Mouse (Mus musculus) CH12.LX (cell line): ENCODE results near the gene Mgarp. TPM values are rescaled to one million over a fixed set of nuclear protein-coding genes. Genes with fewer than 3 reads are reported as not detected.

ENCODE experiments used
- DNase-seq: peaks from one replicate; pipeline ENCODE4 v3.0.0-alpha.2; 2013; ENCODE audit errors: extremely low read depth
- H3K27ac ChIP-seq: 2 replicates; pipeline ENCODE4 v1.5.1; 2012; ENCODE audit warnings: low read depth, mild to moderate bottlenecking, control low read depth, moderate library complexity; ENCODE audit not compliant: insufficient read depth
- H3K27me3 ChIP-seq: replicated peaks from 2 replicates; pipeline ENCODE3; 2012; ENCODE audit warnings: inconsistent platforms
- H3K36me3 ChIP-seq, 2 experiments: replicated peaks in 1 of 2; 2 replicates each; pipeline versions ENCODE3 to v1.6.1; 2012; ENCODE audit warnings: inconsistent platforms in 1 of 2, low read length in 1 of 2, mild to moderate bottlenecking in 1 of 2, mixed read lengths in 1 of 2, moderate library complexity in 1 of 2; ENCODE audit not compliant: control insufficient read depth in 1 of 2, insufficient read depth in 1 of 2
- H3K4me1 ChIP-seq, 2 experiments: 2 replicates each; pipeline ENCODE4 v1.6.1; 2012; ENCODE audit warnings: inconsistent platforms in 1 of 2, moderate library complexity in 1 of 2; ENCODE audit not compliant: insufficient read depth in 2 of 2, control insufficient read depth in 1 of 2
- H3K4me2 ChIP-seq: 2 replicates; pipeline ENCODE4 v1.6.1; 2012; ENCODE audit warnings: low read depth, mild to moderate bottlenecking, control low read depth; ENCODE audit not compliant: poor library complexity, insufficient read depth, severe bottlenecking
- H3K4me3 ChIP-seq, 3 experiments: fragments of 150-350 bp in 1 of 3; sonication (generic) in 1 of 3; replicated peaks in 1 of 3; 2 replicates each; pipeline versions ENCODE3 to v1.5.1; 2011 to 2012; ENCODE audit warnings: low read depth in 2 of 3, low read length in 2 of 3, mild to moderate bottlenecking in 2 of 3, moderate library complexity in 2 of 3, control low read depth in 1 of 3, improper control_type of control experiment in 1 of 3, inconsistent platforms in 1 of 3, mixed read lengths in 1 of 3; ENCODE audit not compliant: poor library complexity in 1 of 3
- H3K79me2 ChIP-seq: replicated peaks from 2 replicates; pipeline ENCODE4 v1.6.1; 2012; ENCODE audit warnings: mild to moderate bottlenecking, moderate library complexity; ENCODE audit not compliant: control insufficient read depth, poor library complexity, insufficient read depth, severe bottlenecking; ENCODE audit errors: extremely low read depth
- H3K9ac ChIP-seq: 2 replicates; pipeline ENCODE4 v1.6.1; 2012; ENCODE audit warnings: low read depth, mild to moderate bottlenecking, control low read depth, moderate library complexity; ENCODE audit not compliant: insufficient read depth
- H3K9me3 ChIP-seq: replicated peaks from 2 replicates; pipeline ENCODE3; 2012; ENCODE audit warnings: low read length, inconsistent platforms, mixed read lengths
- BHLHE40 ChIP-seq: IDR thresholded peaks from 2 replicates; pipeline ENCODE4 v1.6.1; 2011; ENCODE audit warnings: mild to moderate bottlenecking, low read depth, low read length, improper control_type of control experiment
- CHD1 ChIP-seq: IDR thresholded peaks from 2 replicates; pipeline ENCODE4 v1.6.1; 2012; ENCODE audit warnings: low read depth, low read length, improper control_type of control experiment, inconsistent platforms
- CHD2 ChIP-seq: IDR thresholded peaks from 2 replicates; pipeline ENCODE4 v1.6.1; 2011; ENCODE audit warnings: low read length, improper control_type of control experiment
- CTCF ChIP-seq, 2 experiments: IDR thresholded peaks in 1 of 2; conservative IDR thresholded peaks in 1 of 2; 2 replicates each; pipeline ENCODE4 v1.5.1; 2011 to 2012; ENCODE audit warnings: low read depth in 2 of 2, low read length in 2 of 2, improper control_type of control experiment in 1 of 2, inconsistent platforms in 1 of 2, mild to moderate bottlenecking in 1 of 2, moderate library complexity in 1 of 2
- E2F4 ChIP-seq: IDR thresholded peaks from 2 replicates; pipeline ENCODE4 v1.6.1; 2011; ENCODE audit warnings: low read depth, low read length, improper control_type of control experiment; ENCODE audit not compliant: insufficient replicate concordance
- ELF1 ChIP-seq: IDR thresholded peaks from 2 replicates; pipeline ENCODE4 v1.6.1; 2014; ENCODE audit warnings: low read depth, mild to moderate bottlenecking, inconsistent platforms, low read length, improper control_type of control experiment
- EP300 ChIP-seq: IDR thresholded peaks from 2 replicates; pipeline ENCODE4 v1.6.1; 2011; ENCODE audit warnings: low read length, improper control_type of control experiment
- ETS1 ChIP-seq: conservative IDR thresholded peaks from 2 replicates; pipeline ENCODE4 v1.6.1; 2012; ENCODE audit warnings: low read depth, mild to moderate bottlenecking, inconsistent platforms, low read length, improper control_type of control experiment, moderate library complexity
- GABPA ChIP-seq: IDR thresholded peaks from 2 replicates; pipeline ENCODE4 v1.6.1; 2012; ENCODE audit warnings: low read depth, low read length, improper control_type of control experiment, inconsistent platforms; ENCODE audit not compliant: insufficient replicate concordance
- HCFC1 ChIP-seq: IDR thresholded peaks from 2 replicates; pipeline ENCODE4 v1.6.1; 2012; ENCODE audit warnings: low read depth, mild to moderate bottlenecking, inconsistent platforms, low read length, improper control_type of control experiment
- IRF4 ChIP-seq: IDR thresholded peaks from 2 replicates; pipeline ENCODE4 v1.6.1; 2014; ENCODE audit warnings: low read depth, mild to moderate bottlenecking, inconsistent platforms, low read length, improper control_type of control experiment
- JUN ChIP-seq: IDR thresholded peaks from 2 replicates; pipeline ENCODE4 v1.6.1; 2011; ENCODE audit warnings: low read depth, mild to moderate bottlenecking, low read length, improper control_type of control experiment, moderate library complexity; ENCODE audit not compliant: insufficient read depth
- JUND ChIP-seq: conservative IDR thresholded peaks from 2 replicates; pipeline ENCODE4 v1.6.1; 2011; ENCODE audit warnings: low read depth, low read length, improper control_type of control experiment
- KAT2A ChIP-seq: IDR thresholded peaks from 2 replicates; pipeline ENCODE4 v1.6.1; 2012; ENCODE audit warnings: low read length, improper control_type of control experiment, inconsistent platforms; ENCODE audit not compliant: insufficient replicate concordance
- MAFK ChIP-seq: IDR thresholded peaks from 2 replicates; pipeline ENCODE4 v1.6.1; 2011; ENCODE audit warnings: low read length, improper control_type of control experiment; ENCODE audit not compliant: insufficient replicate concordance
- MAX ChIP-seq: IDR thresholded peaks from 2 replicates; pipeline ENCODE4 v1.6.1; 2011; ENCODE audit warnings: low read length, improper control_type of control experiment
- MAZ ChIP-seq: IDR thresholded peaks from 2 replicates; pipeline ENCODE4 v1.6.1; 2012; ENCODE audit warnings: low read depth, mild to moderate bottlenecking, inconsistent platforms, low read length, improper control_type of control experiment, moderate library complexity
- MEF2A ChIP-seq: IDR thresholded peaks from 2 replicates; pipeline ENCODE4 v1.6.1; 2014; ENCODE audit warnings: low read depth, mild to moderate bottlenecking, inconsistent platforms, low read length, improper control_type of control experiment, borderline replicate concordance
- MXI1 ChIP-seq: IDR thresholded peaks from 2 replicates; pipeline ENCODE4 v1.6.1; 2011; ENCODE audit warnings: mild to moderate bottlenecking, low read depth, low read length, improper control_type of control experiment
- MYC ChIP-seq: IDR thresholded peaks from 2 replicates; pipeline ENCODE4 v1.6.1; 2011; ENCODE audit warnings: low read depth, mild to moderate bottlenecking, improper control_type of control experiment, low read length
- NELFE ChIP-seq: IDR thresholded peaks from 2 replicates; pipeline ENCODE4 v1.6.1; 2011; ENCODE audit warnings: low read depth, low read length, improper control_type of control experiment
- NRF1 ChIP-seq: IDR thresholded peaks from 2 replicates; pipeline ENCODE4 v1.6.1; 2014; ENCODE audit warnings: low read depth, mild to moderate bottlenecking, inconsistent platforms, low read length, improper control_type of control experiment, moderate library complexity
- PAX5 ChIP-seq: IDR thresholded peaks from 2 replicates; pipeline ENCODE4 v1.6.1; 2012; ENCODE audit warnings: low read length, inconsistent platforms, mixed read lengths
- POLR2A ChIP-seq: IDR thresholded peaks from 2 replicates; pipeline ENCODE4 v1.6.1; 2011; ENCODE audit warnings: low read depth, mild to moderate bottlenecking, improper control_type of control experiment, low read length
- POLR2AphosphoS2 ChIP-seq: IDR thresholded peaks from 2 replicates; pipeline ENCODE4 v1.6.1; 2011; ENCODE audit warnings: low read depth, low read length, improper control_type of control experiment
- RAD21 ChIP-seq: IDR thresholded peaks from 2 replicates; pipeline ENCODE4 v1.6.1; 2011; ENCODE audit warnings: low read depth, mild to moderate bottlenecking, low read length, improper control_type of control experiment, moderate library complexity
- RCOR1 ChIP-seq: conservative IDR thresholded peaks from 2 replicates; pipeline ENCODE4 v1.6.1; 2012; ENCODE audit warnings: low read depth, mild to moderate bottlenecking, inconsistent platforms, low read length, improper control_type of control experiment
- SIN3A ChIP-seq: IDR thresholded peaks from 2 replicates; pipeline ENCODE4 v1.6.1; 2012; ENCODE audit warnings: low read length, improper control_type of control experiment, inconsistent platforms
- SMC3 ChIP-seq: IDR thresholded peaks from 2 replicates; pipeline ENCODE4 v1.6.1; 2011; ENCODE audit warnings: low read depth, low read length, improper control_type of control experiment
- TBP ChIP-seq: conservative IDR thresholded peaks from 2 replicates; pipeline ENCODE4 v1.6.1; 2011; ENCODE audit warnings: low read depth, low read length, improper control_type of control experiment
- TCF12 ChIP-seq: IDR thresholded peaks from 2 replicates; pipeline ENCODE4 v1.6.1; 2014; ENCODE audit warnings: low read depth, mild to moderate bottlenecking, inconsistent platforms, low read length, improper control_type of control experiment
- UBTF ChIP-seq: IDR thresholded peaks from 2 replicates; pipeline ENCODE4 v1.6.1; 2012; ENCODE audit warnings: low read depth, mild to moderate bottlenecking, inconsistent platforms, low read length, improper control_type of control experiment, moderate library complexity
- USF1 ChIP-seq: IDR thresholded peaks from 2 replicates; pipeline ENCODE4 v1.6.1; 2014; ENCODE audit warnings: low read depth, mild to moderate bottlenecking, inconsistent platforms, low read length, improper control_type of control experiment
- USF2 ChIP-seq: conservative IDR thresholded peaks from 2 replicates; pipeline ENCODE4 v1.6.1; 2011; ENCODE audit warnings: low read depth, low read length, improper control_type of control experiment
- ZC3H11A ChIP-seq: IDR thresholded peaks from 2 replicates; pipeline ENCODE4 v1.6.1; 2012; ENCODE audit warnings: low read depth, mild to moderate bottlenecking, inconsistent platforms, low read length, improper control_type of control experiment
- ZKSCAN1 ChIP-seq: IDR thresholded peaks from 2 replicates; pipeline ENCODE4 v1.6.1; 2012; ENCODE audit warnings: low read depth, inconsistent platforms, low read length, improper control_type of control experiment, borderline replicate concordance
- ZMIZ1 ChIP-seq: IDR thresholded peaks from 2 replicates; pipeline ENCODE4 v1.6.1; 2012; ENCODE audit warnings: low read depth, mild to moderate bottlenecking, inconsistent platforms, low read length, improper control_type of control experiment
- ZNF384 ChIP-seq: IDR thresholded peaks from 2 replicates; pipeline ENCODE4 v1.6.1; 2012; ENCODE audit warnings: low read depth, low read length, improper control_type of control experiment, inconsistent platforms
- dilution Hi-C: fragments of 300-500 bp; cut with MboI; formaldehyde crosslinking; loops from 2 replicates; pipeline ENCODE4 v1.14.3; 2020; ENCODE audit warnings: low sequenced_read_pairs; ENCODE audit not compliant: extremely low pct_unique_long_range_greater_than_20kb, extremely low pct_ligation_motif_present
- in situ Hi-C: fragments of 300-500 bp; cut with MboI; formaldehyde crosslinking; loops from 3 replicates; pipeline ENCODE4 v1.14.3; 2019; ENCODE audit warnings: low sequenced_read_pairs, low pct_ligation_motif_present, low pct_unique_long_range_greater_than_20kb, mixed read lengths
- polyA plus RNA-seq: library from polyadenylated mRNA; unstranded; fragments of >175 nt; gene quantifications from 2 replicates; pipeline ENCODE4 v1.2.1, GENCODE M21; 2012; ENCODE audit warnings: low read depth; ENCODE audit not compliant: insufficient read length
- total RNA-seq, 2 experiments: library from RNA; depleted of rRNA; stranded (reverse); fragments of 300-350 nt in 1 of 2; fragments of >200 nt in 1 of 2; gene quantifications; 2 replicates each; pipeline ENCODE4 v1.2.3; 2012 to 2014

Gene Mgarp
- total and polyA plus RNA-seq, 3 experiments = not detected

- H3K4me3 ChIP-seq = peak within 1 kb of the TSS; percentile 79 to 88 (median 87)
- H3K79me2 ChIP-seq = no peaks in the 10 kb centered on the region
- peaks cover 14 to 40% of the 10 kb centered on the region in 2 experiments for H3K36me3 ChIP-seq
- peaks cover 2 to 25% of the 10 kb centered on the region in 2 experiments; a peak in 3 of 4 replicates for H3K4me1 ChIP-seq
- H3K27ac ChIP-seq = peak within 1 kb of the TSS; percentile 10; the same call in 1 of the 2 replicates
- peak within 1 kb of the TSS; percentile 94 for H3K9ac ChIP-seq
- no peaks in the 10 kb centered on the region for H3K27me3 ChIP-seq
- peak; percentile 92 for DNase-seq
- dilution Hi-C loops (no loop called here), in situ Hi-C loops (no loop called here)
- TF ChIP-seq POLR2A (peak; percentile 97), GABPA (no peak), JUND (no peak), RAD21 (peak; percentile 58), USF1 (no peak), USF2 (no peak), MAZ (peak; percentile 63; the same call in 1 of the 2 replicates), TCF12 (peak; percentile 95), POLR2AphosphoS2 (peak; percentile 85), ZC3H11A (no peak), JUN (no peak), HCFC1 (peak; percentile 75), CTCF (conservative IDR thresholded peaks at IDR 0.05 in 1 of 2, IDR thresholded peaks at IDR 0.05 in 1 of 2; ENCODE audit: low read depth in 2 of 2, low read length in 2 of 2) (peak; percentile 65 to 95), KAT2A (no peak), E2F4 (no peak), SMC3 (peak; percentile 81), EP300 (no peak), ETS1 (no peak), RCOR1 (no peak), MAX (peak; percentile 52; the same call in 1 of the 2 replicates), NRF1 (peak; percentile 92), UBTF (no peak), MEF2A (no peak), PAX5 (no peak), MXI1 (peak; percentile 56), TBP (peak; percentile 83), CHD2 (no peak), NELFE (peak; percentile 96), IRF4 (peak; percentile 73; the same call in 1 of the 2 replicates), ZKSCAN1 (no peak), ELF1 (peak; percentile 62), CHD1 (no peak), ZMIZ1 (peak; percentile 82; the same call in 1 of the 2 replicates), SIN3A (peak; percentile 67; the same call in 1 of the 2 replicates), BHLHE40 (no peak), MYC (no peak), MAFK (no peak), ZNF384 (no peak)
- H3K4me2 ChIP-seq = peak within 1 kb of the TSS; percentile 76
- no peaks in the 10 kb centered on the region for H3K9me3 ChIP-seq
Measured at GRCm38 (mm10) chr3:51408561-51409183, 12.1 kb upstream of the Mgarp start, which contains the start of gene Ndufc1. TSS of gene Ndufc1 (minus strand) at chr3:51408988.
